Mouse (Mus musculus): Measurements from ENCODE around the gene 4430402I18Rik.

GRCm38 (mm10) chr19:28891238-28891637 lies 76.4 kb downstream of the 4430402I18Rik start:
- TF ChIP-seq TAL1 (IDR thresholded peaks at IDR 0.05; ENCODE audit: low read length) (no peak), GATA1 (IDR thresholded peaks at IDR 0.05; ENCODE audit: low read length) (no peak)

Measured in erythroblast, embryonic 14.5 days (primary cell).